Mouse (Mus musculus): ENCODE measurements around the gene Lins1.

DNA sequence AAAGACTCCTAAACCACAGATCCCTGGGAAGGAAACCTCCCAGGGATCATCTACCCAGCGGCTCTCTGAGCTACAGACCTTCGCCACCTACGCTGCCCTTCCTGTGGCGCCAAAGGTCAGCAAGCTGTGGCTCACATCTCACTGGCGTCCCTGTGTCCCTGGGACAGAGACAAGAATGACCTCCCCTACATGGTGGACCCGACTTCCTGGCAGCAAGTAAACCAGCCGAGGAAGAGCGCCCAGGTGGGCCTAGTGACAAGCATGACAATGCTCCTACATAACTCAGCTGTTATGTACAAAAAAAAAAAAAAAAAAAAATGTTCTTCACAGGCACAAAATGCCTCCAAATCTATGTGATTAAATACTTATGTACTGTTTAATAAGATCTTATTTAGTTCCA lies 28.7 kb upstream of the Lins1 start:
- no peak for TF ChIP-seq GATA1 (IDR thresholded peaks at IDR 0.05; ENCODE audit: borderline replicate concordance, low read length)
- TF ChIP-seq FLI1 (IDR thresholded peaks at IDR 0.05; ENCODE audit: low read length), result no peak
